Mouse (Mus musculus) limb, embryonic 14.5 days (tissue): ENCODE measurements around the gene Rbm38. TPM values are rescaled to one million over a fixed set of nuclear protein-coding genes. Genes with fewer than 3 reads are reported as not detected.

Experiments
- ATAC-seq: fragments of 200-750 bp; cut with Nextera tagmentation; 2 replicates; pipeline ENCODE4 v1.8.0; 2017; ENCODE audit warnings: low read depth, moderate number of reproducible peaks, moderate TSS enrichment; ENCODE audit not compliant: low FRiP score
- DNase-seq: peaks from one replicate; pipeline ENCODE4 v3.0.0-alpha.2; 2015; ENCODE audit warnings: low spot score
- H3K27ac ChIP-seq: fragments of 300-500 bp; sonication (generic); replicated peaks from 2 replicates; pipeline ENCODE4 v1.5.1; 2014; ENCODE audit warnings: low read depth, mild to moderate bottlenecking, low read length, moderate library complexity, mixed read lengths
- H3K27me3 ChIP-seq: fragments of 300-500 bp; sonication (generic); 2 replicates; pipeline ENCODE4 v1.6.1; 2014; ENCODE audit warnings: low read length, mixed read lengths; ENCODE audit not compliant: control insufficient read depth, insufficient read depth
- H3K36me3 ChIP-seq: fragments of 300-500 bp; sonication (generic); 2 replicates; pipeline ENCODE4 v1.6.1; 2014; ENCODE audit warnings: mild to moderate bottlenecking, low read length, moderate library complexity, mixed read lengths; ENCODE audit not compliant: control insufficient read depth, insufficient read depth
- H3K4me1 ChIP-seq: fragments of 300-500 bp; sonication (generic); 2 replicates; pipeline ENCODE4 v1.6.1; 2014; ENCODE audit warnings: antibody characterized with exemption, low read length, mixed read lengths; ENCODE audit not compliant: control insufficient read depth, insufficient read depth
- H3K4me2 ChIP-seq: fragments of 300-500 bp; sonication (generic); replicated peaks from 2 replicates; pipeline ENCODE4 v1.6.1; 2014; ENCODE audit warnings: low read depth, mild to moderate bottlenecking, low read length, moderate library complexity; ENCODE audit not compliant: severe bottlenecking
- H3K4me3 ChIP-seq: fragments of 300-500 bp; sonication (generic); replicated peaks from 2 replicates; pipeline ENCODE4 v1.5.1; 2014; ENCODE audit warnings: low read length
- H3K9ac ChIP-seq: fragments of 300-500 bp; sonication (generic); 2 replicates; pipeline ENCODE4 v1.6.1; 2014; ENCODE audit warnings: mild to moderate bottlenecking, low read depth, low read length, moderate library complexity; ENCODE audit not compliant: severe bottlenecking
- H3K9me3 ChIP-seq: fragments of 300-500 bp; sonication (generic); 2 replicates; pipeline ENCODE4 v1.6.1; 2016; ENCODE audit warnings: low read length; ENCODE audit not compliant: control insufficient read depth
- POLR2A ChIP-seq: fragments of 200-500 bp; IDR thresholded peaks from 2 replicates; pipeline ENCODE4 v1.8.0; 2012; ENCODE audit warnings: inconsistent platforms, mild to moderate bottlenecking, moderate library complexity, borderline replicate concordance; ENCODE audit not compliant: insufficient read depth, insufficient read length; ENCODE audit errors: extremely low read depth
- WGBS: fragments of 180-500 bp; shearing (Covaris S2); extraction: QIAGEN DNeasy Blood & Tissue Kit; methylation state at CpG from one replicate; pipeline ENCODE4 v1.1.7; 2014; 5-methylcytosine and 5-hydroxymethylcytosine counted together
- polyA plus RNA-seq, 2 experiments: library from polyadenylated mRNA; depleted of rRNA in 1 of 2; stranded (reverse) in 1 of 2; unstranded in 1 of 2; fragments of >200 nt; fragmentation: Nextera tagmentation in 1 of 2; extraction: Ambion mirVana in 1 of 2; gene quantifications; 2 replicates each; pipeline versions ENCODE4 v1.2.1 to v1.2.3; 2012 to 2014

Rbm38 gene
- polyA plus RNA-seq, 2 experiments: 32.3 to 63.5 TPM

DNA sequence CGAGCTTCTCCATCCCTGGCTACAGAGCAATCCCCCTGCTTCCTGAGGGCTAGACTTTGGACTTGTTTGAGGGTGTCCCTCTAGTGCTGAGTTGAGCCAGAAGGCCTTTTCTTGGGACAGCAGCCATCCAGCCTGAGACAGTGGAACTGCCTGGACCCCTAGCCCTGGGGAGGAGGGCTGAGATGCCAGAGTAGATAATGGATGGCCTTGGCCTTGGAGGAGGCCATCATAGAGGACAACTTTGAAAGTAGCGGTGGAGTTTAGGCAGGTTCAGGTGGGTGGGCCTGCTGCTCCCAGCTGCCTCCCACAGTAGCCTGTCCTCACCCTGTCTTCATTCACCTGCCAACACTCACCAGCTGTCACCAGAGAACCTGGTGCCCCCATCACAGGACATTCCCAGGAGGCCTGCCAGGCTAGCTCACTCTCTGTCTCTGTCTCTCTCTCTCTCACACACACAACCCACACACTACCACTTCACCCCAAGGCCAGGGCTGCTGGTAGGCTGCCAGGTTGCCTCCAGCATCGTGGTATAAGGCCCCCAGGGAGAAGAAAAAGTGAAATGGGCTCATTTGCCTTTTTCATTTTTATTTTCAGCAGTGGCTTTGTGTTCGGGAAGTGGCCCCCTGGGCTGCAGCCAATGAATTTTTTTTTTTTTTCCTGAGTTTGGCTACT, 7.7 kb downstream of the Rbm38 start:
- TF ChIP-seq POLR2A: no peak
- Histone ChIP-seq H3K9me3 (no peaks in the 10 kb centered on the region), H3K27me3 (no peaks in the 10 kb centered on the region), H3K36me3 (peaks cover 44% of the 10 kb centered on the region), H3K4me1 (peaks cover 14% of the 10 kb centered on the region), H3K27ac (no peak overlapping the region), H3K9ac (no peak overlapping the region), H3K4me3 (no peak overlapping the region), H3K4me2 (no peak overlapping the region)
- ATAC-seq (no peak), DNase-seq (no peak)
- WGBS: 65% methylated on average over 4 of the region's 4 CpGs

DNA sequence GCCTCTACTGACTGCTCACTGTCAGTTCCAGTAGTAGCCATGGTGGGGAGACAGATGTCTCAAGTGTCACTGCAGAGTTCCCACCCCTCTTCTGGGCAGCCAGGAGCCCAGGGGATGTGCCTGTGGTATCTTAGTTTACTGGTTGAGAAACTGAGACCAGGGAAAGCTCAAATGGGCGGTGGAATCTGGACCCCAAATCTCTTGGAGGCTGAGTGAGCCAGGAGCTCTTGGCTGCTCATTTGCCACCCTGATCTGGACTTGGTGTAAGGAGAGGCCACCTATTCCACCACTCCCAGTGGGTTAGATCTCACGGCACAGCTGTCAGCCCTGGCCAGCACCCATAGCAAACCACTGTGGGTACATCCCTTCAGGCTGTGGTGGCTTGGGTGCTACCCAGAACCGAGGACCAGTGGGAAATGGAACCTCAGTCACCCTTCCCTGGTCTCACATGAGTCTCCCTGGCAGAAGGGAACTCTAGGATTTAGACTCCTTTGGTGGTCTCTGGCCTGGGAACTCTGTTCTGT, 8.3 kb downstream of the Rbm38 start:
- ATAC-seq: no peak
- Histone ChIP-seq H3K4me2 (no peak overlapping the region), H3K4me1 (peaks cover 9% of the 10 kb centered on the region), H3K4me3 (no peak overlapping the region), H3K9ac (no peak overlapping the region), H3K9me3 (no peaks in the 10 kb centered on the region), H3K27ac (no peak overlapping the region), H3K36me3 (peaks cover 50% of the 10 kb centered on the region), H3K27me3 (no peaks in the 10 kb centered on the region)
- WGBS: 79% methylated on average over 3 of the region's 3 CpGs
- no peak for TF ChIP-seq POLR2A
- DNase-seq: no peak

DNA sequence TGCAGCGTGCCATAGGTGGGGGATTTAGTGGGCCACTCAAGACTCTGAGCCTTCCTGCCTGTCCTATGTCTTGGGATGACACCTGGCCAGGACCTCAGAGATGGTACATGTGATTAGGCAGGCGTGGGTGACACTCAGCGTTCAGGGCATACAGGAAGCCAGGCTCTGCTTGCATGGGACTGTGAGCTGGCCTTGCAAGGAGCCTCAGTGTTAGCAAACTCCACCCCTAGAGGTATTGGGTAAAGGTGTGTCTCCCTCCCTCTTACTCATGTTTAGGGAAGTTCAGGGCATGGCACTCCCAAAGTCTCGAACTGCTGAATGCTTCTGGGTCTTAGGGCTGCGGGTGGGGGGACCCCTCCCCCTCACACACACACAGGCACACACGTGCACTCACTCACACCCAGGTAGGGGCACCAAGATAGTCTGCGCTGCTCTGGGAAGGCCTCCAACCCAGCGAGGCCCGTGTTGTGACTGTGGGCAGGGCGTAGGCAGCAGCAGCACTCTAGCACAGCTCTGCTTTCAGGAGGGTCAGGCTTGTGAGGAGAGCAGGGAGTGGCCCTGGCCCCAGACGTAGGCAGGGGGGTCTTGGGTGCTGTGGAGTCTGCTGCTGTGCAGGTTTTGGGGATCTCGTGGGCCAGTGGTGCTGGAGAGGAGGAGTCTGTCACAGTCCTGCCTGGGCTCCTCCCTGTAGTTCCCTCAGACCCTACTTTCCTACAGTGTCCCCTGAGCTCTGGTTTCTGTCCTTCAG, 10.5 kb downstream of the Rbm38 start:
- 72% methylated on average over 12 of the region's 12 CpGs for WGBS
- Histone ChIP-seq H3K4me3 (no peak overlapping the region), H3K4me2 (no peak overlapping the region), H3K27ac (no peak overlapping the region), H3K4me1 (peaks cover 7% of the 10 kb centered on the region), H3K9ac (no peak overlapping the region), H3K9me3 (no peaks in the 10 kb centered on the region), H3K36me3 (peaks cover 67% of the 10 kb centered on the region), H3K27me3 (no peaks in the 10 kb centered on the region)
- DNase-seq (no peak), ATAC-seq (no peak)
- TF ChIP-seq POLR2A: no peak

- no peaks in the 10 kb centered on the region for H3K27me3 ChIP-seq
- no peak overlapping the region for H3K4me3 ChIP-seq
- H3K9me3 ChIP-seq: no peaks in the 10 kb centered on the region
- 95% methylated on average over 13 of the region's 13 CpGs for WGBS
- ATAC-seq: no peak
- no peak overlapping the region for H3K9ac ChIP-seq
- no peak for DNase-seq
- peaks cover 62% of the 10 kb centered on the region for H3K36me3 ChIP-seq
- TF ChIP-seq POLR2A: no peak
- H3K27ac ChIP-seq: no peak overlapping the region
- H3K4me1 ChIP-seq: no peaks in the 10 kb centered on the region
- no peak overlapping the region for H3K4me2 ChIP-seq
Observed at GRCm38 (mm10) chr2:173033531-173033930, 13.2 kb downstream of the Rbm38 start.

DNA sequence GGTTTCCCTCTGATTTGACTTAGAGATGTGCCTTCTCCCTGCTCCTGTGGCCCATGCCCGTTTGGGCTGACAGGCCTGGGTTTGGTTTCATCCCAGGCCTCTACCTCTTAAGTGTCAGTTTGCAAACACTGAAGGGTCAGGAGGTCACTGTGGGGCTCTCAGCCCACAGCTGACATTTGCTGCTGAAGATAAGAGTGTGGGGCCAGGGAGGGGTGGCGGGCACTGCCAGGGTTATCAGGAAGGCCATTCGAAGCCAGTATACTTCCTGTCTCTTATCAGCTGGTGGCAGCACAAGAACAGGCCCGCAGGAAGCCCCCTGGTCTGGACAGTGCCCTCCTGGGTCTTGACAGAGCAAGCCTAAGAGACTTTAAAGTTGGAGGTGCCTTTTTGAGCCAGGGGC, 14.7 kb downstream of the Rbm38 start:
- WGBS: 61% methylated on average over 4 of the region's 4 CpGs
- Histone ChIP-seq H3K4me1 (no peaks in the 10 kb centered on the region), H3K27ac (no peak overlapping the region), H3K36me3 (peaks cover 50% of the 10 kb centered on the region), H3K4me2 (no peak overlapping the region), H3K27me3 (no peaks in the 10 kb centered on the region), H3K4me3 (no peak overlapping the region), H3K9ac (no peak overlapping the region), H3K9me3 (no peaks in the 10 kb centered on the region)
- TF ChIP-seq POLR2A: no peak
- DNase-seq (no peak), ATAC-seq (no peak)
